12 mouse cellular contexts compared by ENCODE assay signal in genomic region chr1:78412668-78413067, GRCm38 (mm10).
DNase-seq lines count a peak whose midpoint lies in the region; ATAC-seq and TF ChIP-seq lines count a peak whose summit lies in the region.
"Had no signal": no experiment of that assay in that cellular context is flagged by ENCODE, and none has a peak within 500 bp of the region (broad histone marks: within the 10 kb centered on the region; RNA-seq: fewer than 3 reads in every experiment).

No protein-coding gene starts in this region.

- no peak for TF ChIP-seq CTCF in hindbrain, postnatal 0 days (IDR thresholded peaks at IDR 0.05; ENCODE audit: low read depth)
- TF ChIP-seq CTCF in lung, postnatal 0 days (IDR thresholded peaks at IDR 0.05) = no peak
- TF ChIP-seq CTCF in midbrain, postnatal 0 days (IDR thresholded peaks at IDR 0.05) = no peak

- no peaks in the 10 kb centered on the region for H3K4me1 ChIP-seq in hindbrain, embryonic 16.5 days (ENCODE audit: control insufficient read depth, insufficient read depth, low read depth, low read length)
- H3K4me1 ChIP-seq in hindbrain, postnatal 0 days (ENCODE audit: insufficient read depth, low read length) = no peaks in the 10 kb centered on the region
- H3K4me1 ChIP-seq in intestine, embryonic 14.5 days (replicated peaks; ENCODE audit: control insufficient read depth, insufficient read depth, low read length) = no peaks in the 10 kb centered on the region
- H3K4me1 ChIP-seq in lung, postnatal 0 days (ENCODE audit: insufficient read depth, low read depth, low read length) = peaks cover 2% of the 10 kb centered on the region; the same call in 1 of the 2 replicates
- H3K4me1 ChIP-seq in forebrain, embryonic 10.5 days = peaks cover 8% of the 10 kb centered on the region
- no peaks in the 10 kb centered on the region for H3K4me1 ChIP-seq in midbrain, postnatal 0 days (ENCODE audit: insufficient read depth, low read length)
- H3K4me1 ChIP-seq: limb, embryonic 12.5 days had no signal

- WGBS in hindbrain, embryonic 16.5 days = 37% methylated on average over 7 of the region's 7 CpGs
- WGBS in hindbrain, postnatal 0 days = 37% methylated on average over 7 of the region's 7 CpGs
- 34% methylated on average over 7 of the region's 7 CpGs for WGBS in intestine, embryonic 14.5 days
- WGBS in lung, postnatal 0 days = 26% methylated on average over 7 of the region's 7 CpGs
- 33% methylated on average over 7 of the region's 7 CpGs for WGBS in forebrain, embryonic 10.5 days
- 35% methylated on average over 7 of the region's 7 CpGs for WGBS in midbrain, postnatal 0 days

- H3K36me3 ChIP-seq in hindbrain, embryonic 16.5 days (ENCODE audit: control insufficient read depth, insufficient read depth, low read length) = no peaks in the 10 kb centered on the region
- H3K36me3 ChIP-seq in hindbrain, postnatal 0 days (ENCODE audit: insufficient read depth, low read length) = no peaks in the 10 kb centered on the region
- H3K36me3 ChIP-seq in intestine, embryonic 14.5 days (ENCODE audit: control insufficient read depth, insufficient read depth, low read length) = peaks cover 7% of the 10 kb centered on the region; the same call in 1 of the 2 replicates
- no peaks in the 10 kb centered on the region for H3K36me3 ChIP-seq in lung, postnatal 0 days (ENCODE audit: insufficient read depth, low read length)
- H3K36me3 ChIP-seq in forebrain, embryonic 10.5 days (replicated peaks) = peaks cover 6% of the 10 kb centered on the region
- H3K36me3 ChIP-seq in midbrain, postnatal 0 days (ENCODE audit: insufficient read depth, low read length) = no peaks in the 10 kb centered on the region
- H3K36me3 ChIP-seq: limb, embryonic 12.5 days had no signal

- no peak overlapping the region for H3K4me2 ChIP-seq in hindbrain, embryonic 16.5 days (ENCODE audit: low read length)
- no peak overlapping the region for H3K4me2 ChIP-seq in hindbrain, postnatal 0 days (ENCODE audit: low read depth, low read length)
- H3K4me2 ChIP-seq in intestine, embryonic 14.5 days (ENCODE audit: low read length) = no peak overlapping the region
- no peak overlapping the region for H3K4me2 ChIP-seq in lung, postnatal 0 days (replicated peaks; ENCODE audit: low read depth, low read length)
- no peak overlapping the region for H3K4me2 ChIP-seq in midbrain, postnatal 0 days (ENCODE audit: low read depth, low read length, poor library complexity, severe bottlenecking)
- H3K4me2 ChIP-seq: limb, embryonic 12.5 days had no signal

- H3K27ac ChIP-seq in hindbrain, embryonic 16.5 days (ENCODE audit: low read depth, low read length) = no peak overlapping the region
- H3K27ac ChIP-seq in hindbrain, postnatal 0 days = no peak overlapping the region
- no peak overlapping the region for H3K27ac ChIP-seq in intestine, embryonic 14.5 days (ENCODE audit: low read depth)
- no peak overlapping the region for H3K27ac ChIP-seq in lung, postnatal 0 days (ENCODE audit: low read length)
- no peak overlapping the region for H3K27ac ChIP-seq in forebrain, embryonic 10.5 days
- H3K27ac ChIP-seq in midbrain, postnatal 0 days (ENCODE audit: low read depth, low read length) = no peak overlapping the region
- H3K27ac ChIP-seq: gastrocnemius, adult 2 months; limb, embryonic 12.5 days had no signal

- H3K4me3 ChIP-seq in hindbrain, embryonic 16.5 days (ENCODE audit: low read length) = no peak overlapping the region
- no peak overlapping the region for H3K4me3 ChIP-seq in hindbrain, postnatal 0 days (ENCODE audit: low read length)
- no peak overlapping the region for H3K4me3 ChIP-seq in intestine, embryonic 14.5 days (ENCODE audit: low read depth, low read length)
- no peak overlapping the region for H3K4me3 ChIP-seq in lung, postnatal 0 days (ENCODE audit: low read depth, low read length)
- H3K4me3 ChIP-seq in forebrain, embryonic 10.5 days = no peak overlapping the region
- H3K4me3 ChIP-seq in midbrain, postnatal 0 days (ENCODE audit: low read depth, low read length) = no peak overlapping the region
- H3K4me3 ChIP-seq: gastrocnemius, adult 2 months; limb, embryonic 12.5 days had no signal

- H3K9me3 ChIP-seq in hindbrain, embryonic 16.5 days (ENCODE audit: control insufficient read depth, low read length) = no peaks in the 10 kb centered on the region
- no peaks in the 10 kb centered on the region for H3K9me3 ChIP-seq in hindbrain, postnatal 0 days (ENCODE audit: low read length)
- no peaks in the 10 kb centered on the region for H3K9me3 ChIP-seq in intestine, embryonic 14.5 days (ENCODE audit: control insufficient read depth, low read length)
- no peaks in the 10 kb centered on the region for H3K9me3 ChIP-seq in lung, postnatal 0 days (ENCODE audit: low read length)
- no peaks in the 10 kb centered on the region for H3K9me3 ChIP-seq in forebrain, embryonic 10.5 days
- no peaks in the 10 kb centered on the region for H3K9me3 ChIP-seq in midbrain, postnatal 0 days (ENCODE audit: low read length)
- H3K9me3 ChIP-seq: limb, embryonic 12.5 days had no signal

- no peak overlapping the region for H3K9ac ChIP-seq in hindbrain, embryonic 16.5 days (ENCODE audit: low read depth, low read length)
- H3K9ac ChIP-seq in hindbrain, postnatal 0 days (replicated peaks; ENCODE audit: low read length) = no peak overlapping the region
- H3K9ac ChIP-seq in intestine, embryonic 14.5 days (ENCODE audit: low read length) = no peak overlapping the region
- H3K9ac ChIP-seq in lung, postnatal 0 days (replicated peaks; ENCODE audit: low read depth) = no peak overlapping the region
- H3K9ac ChIP-seq in midbrain, postnatal 0 days (replicated peaks; ENCODE audit: low read length, poor library complexity, severe bottlenecking) = no peak overlapping the region
- H3K9ac ChIP-seq: limb, embryonic 12.5 days had no signal

- no peaks in the 10 kb centered on the region for H3K27me3 ChIP-seq in hindbrain, embryonic 16.5 days (replicated peaks; ENCODE audit: control insufficient read depth, insufficient read depth, low read length)
- H3K27me3 ChIP-seq in hindbrain, postnatal 0 days (ENCODE audit: insufficient read depth, low read length) = no peaks in the 10 kb centered on the region
- H3K27me3 ChIP-seq in intestine, embryonic 14.5 days (replicated peaks; ENCODE audit: control insufficient read depth, insufficient read depth, low read length) = no peaks in the 10 kb centered on the region
- H3K27me3 ChIP-seq in lung, postnatal 0 days (replicated peaks; ENCODE audit: insufficient read depth, low read length) = no peaks in the 10 kb centered on the region
- no peaks in the 10 kb centered on the region; the same call in 1 of the 2 replicates for H3K27me3 ChIP-seq in forebrain, embryonic 10.5 days (ENCODE audit: poor library complexity, severe bottlenecking)
- H3K27me3 ChIP-seq in midbrain, postnatal 0 days (ENCODE audit: insufficient read depth, low read length) = no peaks in the 10 kb centered on the region
- H3K27me3 ChIP-seq: limb, embryonic 12.5 days had no signal

- ATAC-seq in hindbrain, embryonic 16.5 days = 0 out of 2 replicates have a peak, but pooled peaks have one; percentile 11
- ATAC-seq in hindbrain, postnatal 0 days = no peak
- ATAC-seq in intestine, embryonic 14.5 days (replicated peaks; ENCODE audit: low FRiP score, low TSS enrichment, low read depth) = 0 out of 2 replicates have a peak, but pooled peaks have one; percentile 36
- ATAC-seq in lung, postnatal 0 days = peak; percentile 52
- ATAC-seq in midbrain, postnatal 0 days (ENCODE audit: low FRiP score) = no peak

- no peak for TF ChIP-seq EP300 in lung, postnatal 0 days (IDR thresholded peaks at IDR 0.05)

- DNase-seq in hindbrain, postnatal 0 days (ENCODE audit: low spot score) = no peak
- peak; percentile 25 for DNase-seq in NIH3T3 (ENCODE audit: low read depth)
- no peak for DNase-seq in intestine, embryonic 14.5 days (ENCODE audit: low spot score)
- DNase-seq in lung, postnatal 0 days (ENCODE audit: low spot score) = peak; percentile 37
- no peak for DNase-seq in forebrain, embryonic 10.5 days (ENCODE audit: extremely low spot score, low spot score)
- no peak for DNase-seq in midbrain, postnatal 0 days (ENCODE audit: low spot score)
- no peak for DNase-seq in heart, postnatal 4 days
- DNase-seq: cerebellum, adult 11 months; heart, postnatal 10 days had no signal

Comparison
In these comparisons a context has a peak if more than half of its experiments do, and no peak if none do; other contexts are left out.
1. ATAC-seq: peak in hindbrain, embryonic 16.5 days (single experiment), intestine, embryonic 14.5 days (single experiment) and lung, postnatal 0 days (single experiment); none in hindbrain, postnatal 0 days (single experiment) and midbrain, postnatal 0 days (single experiment).
2. DNase-seq: peak in NIH3T3 (single experiment) and lung, postnatal 0 days (single experiment); none in hindbrain, postnatal 0 days (single experiment), intestine, embryonic 14.5 days (single experiment), forebrain, embryonic 10.5 days (single experiment), midbrain, postnatal 0 days (single experiment) and heart, postnatal 4 days (single experiment).